Mouse (Mus musculus) spleen, adult 2 months (tissue): Measurements from ENCODE around the gene Loxl4.

Source experiments
- CTCF ChIP-seq: fragments of 200-500 bp; IDR thresholded peaks from 2 replicates; pipeline ENCODE4 v1.5.1; 2011; ENCODE audit warnings: mild to moderate bottlenecking, inconsistent platforms; ENCODE audit not compliant: insufficient read depth, insufficient read length, insufficient replicate concordance; ENCODE audit errors: extremely low read depth
- POLR2A ChIP-seq: fragments of 200-500 bp; IDR thresholded peaks from 2 replicates; pipeline ENCODE4 v1.6.1; 2011; ENCODE audit warnings: low read depth, low read length, inconsistent platforms

DNA sequence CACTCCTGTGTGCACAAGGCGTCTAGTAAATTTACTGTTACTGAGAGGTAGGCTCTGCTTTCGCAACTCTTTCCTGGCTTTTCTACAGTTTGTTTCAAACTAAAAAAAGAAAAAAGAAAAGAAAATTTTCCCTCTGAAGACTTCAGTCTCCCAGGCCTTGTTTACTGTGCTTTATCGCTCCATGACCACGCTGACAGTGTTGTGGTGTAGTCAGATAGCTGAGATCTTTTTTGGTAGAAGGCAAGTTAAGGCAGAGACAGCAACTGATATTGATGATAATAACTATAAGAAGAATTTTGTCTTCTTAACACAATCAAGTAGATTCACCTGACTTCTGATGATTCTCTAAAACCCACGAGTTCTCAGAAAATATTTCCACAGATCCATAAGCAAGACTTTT, 28.9 kb downstream of the Loxl4 start:
- TF ChIP-seq CTCF (no peak), POLR2A (no peak)
